Mouse (Mus musculus) hindbrain, embryonic 14.5 days (tissue): ENCODE results near the gene Syngr1. TPM values are rescaled to one million over a fixed set of nuclear protein-coding genes. Genes with fewer than 3 reads are reported as not detected.

Experiments
- ATAC-seq: fragments of 200-750 bp; cut with Nextera tagmentation; 2 replicates; pipeline ENCODE4 v1.8.0; 2017; ENCODE audit warnings: moderate number of reproducible peaks, mild to moderate bottlenecking, moderate TSS enrichment, moderate library complexity; ENCODE audit not compliant: low FRiP score
- DNase-seq: peaks from one replicate; pipeline ENCODE4 v3.0.0-alpha.2; 2015; ENCODE audit warnings: low spot score
- H3K27ac ChIP-seq: fragments of 300-500 bp; sonication (generic); 2 replicates; pipeline ENCODE4 v1.5.1; 2014; ENCODE audit warnings: mild to moderate bottlenecking, moderate library complexity
- H3K27me3 ChIP-seq: fragments of 300-500 bp; sonication (generic); 2 replicates; pipeline ENCODE4 v1.6.1; 2014; ENCODE audit warnings: mild to moderate bottlenecking, low read length, mixed read lengths; ENCODE audit not compliant: control insufficient read depth, insufficient read depth
- H3K36me3 ChIP-seq: fragments of 300-500 bp; sonication (generic); replicated peaks from 2 replicates; pipeline ENCODE4 v1.6.1; 2014; ENCODE audit not compliant: control insufficient read depth, insufficient read depth
- H3K4me1 ChIP-seq: fragments of 300-500 bp; sonication (generic); replicated peaks from 2 replicates; pipeline ENCODE4 v1.6.1; 2014; ENCODE audit warnings: antibody characterized with exemption, low read length, mixed read lengths; ENCODE audit not compliant: control insufficient read depth, insufficient read depth
- H3K4me2 ChIP-seq: fragments of 300-500 bp; sonication (generic); replicated peaks from 2 replicates; pipeline ENCODE4 v1.6.1; 2014; ENCODE audit warnings: mild to moderate bottlenecking, moderate library complexity
- H3K4me3 ChIP-seq: fragments of 300-500 bp; sonication (generic); replicated peaks from 2 replicates; pipeline ENCODE4 v1.5.1; 2014; ENCODE audit warnings: mild to moderate bottlenecking, low read length
- H3K9ac ChIP-seq: fragments of 300-500 bp; sonication (generic); 2 replicates; pipeline ENCODE4 v1.6.1; 2014
- H3K9me3 ChIP-seq: fragments of 300-500 bp; sonication (generic); 2 replicates; pipeline ENCODE4 v1.6.1; 2016; ENCODE audit warnings: low read length; ENCODE audit not compliant: control insufficient read depth
- WGBS: fragments of 180-500 bp; shearing (Covaris S2); extraction: QIAGEN DNeasy Blood & Tissue Kit; methylation state at CpG from one replicate; pipeline ENCODE4 v1.1.7; 2014; 5-methylcytosine and 5-hydroxymethylcytosine counted together
- polyA plus RNA-seq: library from polyadenylated mRNA; unstranded; fragments of >200 nt; fragmentation: Nextera tagmentation; extraction: Ambion mirVana; gene quantifications from 2 replicates; pipeline ENCODE4 v1.2.1, GENCODE M21; 2014

The Syngr1 gene
- polyA plus RNA-seq, 1 experiment from 2014 or later = 37.0 TPM

- 57% methylated on average over 8 of the region's 8 CpGs for WGBS
- Histone ChIP-seq H3K4me1 (no peaks in the 10 kb centered on the region), H3K27me3 (no peaks in the 10 kb centered on the region), H3K9ac (no peak overlapping the region), H3K36me3 (no peaks in the 10 kb centered on the region), H3K4me3 (no peak overlapping the region), H3K27ac (no peak overlapping the region), H3K4me2 (no peak overlapping the region), H3K9me3 (no peaks in the 10 kb centered on the region)
- ATAC-seq = no peak
- no peak for DNase-seq
Observed at GRCm38 (mm10) chr15:80053381-80054033, 37.6 kb upstream of the Syngr1 start.

- WGBS = 87% methylated on average over 7 of the region's 7 CpGs
- H3K36me3 ChIP-seq = no peaks in the 10 kb centered on the region
- no peak overlapping the region for H3K4me2 ChIP-seq
- H3K4me1 ChIP-seq = no peaks in the 10 kb centered on the region
- no peak for DNase-seq
- H3K9me3 ChIP-seq = no peaks in the 10 kb centered on the region
- H3K27ac ChIP-seq = no peak overlapping the region
- H3K27me3 ChIP-seq = no peaks in the 10 kb centered on the region
- ATAC-seq = no peak
- no peak overlapping the region for H3K9ac ChIP-seq
- no peak overlapping the region for H3K4me3 ChIP-seq
Observed at GRCm38 (mm10) chr15:80054034-80054710, 37.0 kb upstream of the Syngr1 start.

GRCm38 (mm10) chr15:80058151-80058550 is 33.0 kb upstream of the Syngr1 start:
- ATAC-seq (no peak), DNase-seq (no peak)
- Histone ChIP-seq H3K4me1 (no peaks in the 10 kb centered on the region), H3K27me3 (no peaks in the 10 kb centered on the region), H3K9ac (no peak overlapping the region), H3K27ac (no peak overlapping the region), H3K36me3 (no peaks in the 10 kb centered on the region), H3K4me3 (no peak overlapping the region), H3K4me2 (no peak overlapping the region), H3K9me3 (no peaks in the 10 kb centered on the region)
- 87% methylated on average over 7 of the region's 7 CpGs for WGBS

GRCm38 (mm10) chr15:80059606-80060005 is 31.5 kb upstream of the Syngr1 start:
- Histone ChIP-seq H3K4me3 (no peak overlapping the region), H3K4me2 (no peak overlapping the region), H3K36me3 (no peaks in the 10 kb centered on the region), H3K4me1 (no peaks in the 10 kb centered on the region), H3K27ac (no peak overlapping the region), H3K9ac (no peak overlapping the region), H3K27me3 (no peaks in the 10 kb centered on the region), H3K9me3 (no peaks in the 10 kb centered on the region)
- DNase-seq (no peak), ATAC-seq (no peak)
- WGBS = 62% methylated on average over 7 of the region's 7 CpGs

- H3K9me3 ChIP-seq = no peaks in the 10 kb centered on the region
- no peaks in the 10 kb centered on the region for H3K36me3 ChIP-seq
- no peak overlapping the region for H3K27ac ChIP-seq
- DNase-seq (no peak), ATAC-seq (no peak)
- 94% methylated on average over 8 of the region's 8 CpGs for WGBS
- H3K9ac ChIP-seq = no peak overlapping the region
- no peak overlapping the region for H3K4me2 ChIP-seq
- no peaks in the 10 kb centered on the region for H3K4me1 ChIP-seq
- no peak overlapping the region for H3K4me3 ChIP-seq
- H3K27me3 ChIP-seq = no peaks in the 10 kb centered on the region
Observed at GRCm38 (mm10) chr15:80060356-80061070, 30.6 kb upstream of the Syngr1 start.

- H3K27ac ChIP-seq = no peak overlapping the region
- no peak for ATAC-seq
- no peaks in the 10 kb centered on the region for H3K36me3 ChIP-seq
- WGBS = 96% methylated on average over 4 of the region's 4 CpGs
- H3K4me1 ChIP-seq = no peaks in the 10 kb centered on the region
- DNase-seq = no peak
- no peak overlapping the region for H3K4me3 ChIP-seq
- no peak overlapping the region for H3K9ac ChIP-seq
- H3K27me3 ChIP-seq = no peaks in the 10 kb centered on the region
- no peak overlapping the region for H3K4me2 ChIP-seq
- no peaks in the 10 kb centered on the region for H3K9me3 ChIP-seq
Observed at GRCm38 (mm10) chr15:80061071-80061550, 30.0 kb upstream of the Syngr1 start.

- H3K4me2 ChIP-seq = no peak overlapping the region
- H3K4me1 ChIP-seq = no peaks in the 10 kb centered on the region
- 65% methylated on average over 7 of the region's 9 CpGs for whole genome bisulfite sequencing
- ATAC-seq (no peak), DNase-seq (no peak)
- no peak overlapping the region for H3K4me3 ChIP-seq
- no peaks in the 10 kb centered on the region for H3K36me3 ChIP-seq
- no peaks in the 10 kb centered on the region for H3K27me3 ChIP-seq
- H3K27ac ChIP-seq = no peak overlapping the region
- H3K9ac ChIP-seq = no peak overlapping the region
- no peaks in the 10 kb centered on the region for H3K9me3 ChIP-seq
Observed at GRCm38 (mm10) chr15:80062339-80062738, 28.8 kb upstream of the Syngr1 start.

GRCm38 (mm10) chr15:80062821-80063220 is 28.3 kb upstream of the Syngr1 start:
- no peak for ATAC-seq
- no peaks in the 10 kb centered on the region for H3K4me1 ChIP-seq
- no peak overlapping the region for H3K4me3 ChIP-seq
- no peaks in the 10 kb centered on the region for H3K36me3 ChIP-seq
- WGBS = 49% methylated on average over 5 of the region's 5 CpGs
- H3K9ac ChIP-seq = no peak overlapping the region
- DNase-seq = no peak
- H3K4me2 ChIP-seq = no peak overlapping the region
- no peaks in the 10 kb centered on the region for H3K27me3 ChIP-seq
- H3K9me3 ChIP-seq = no peaks in the 10 kb centered on the region
- H3K27ac ChIP-seq = no peak overlapping the region

GRCm38 (mm10) chr15:80064965-80065364 is 26.2 kb upstream of the Syngr1 start:
- Histone ChIP-seq H3K4me1 (no peaks in the 10 kb centered on the region), H3K27ac (no peak overlapping the region), H3K9ac (no peak overlapping the region), H3K4me2 (no peak overlapping the region), H3K36me3 (no peaks in the 10 kb centered on the region), H3K27me3 (no peaks in the 10 kb centered on the region), H3K4me3 (no peak overlapping the region), H3K9me3 (no peaks in the 10 kb centered on the region)
- DNase-seq (no peak), ATAC-seq (no peak)
- 67% methylated on average over 5 of the region's 5 CpGs for whole genome bisulfite sequencing
